In genomic region chrX:93069569-93070289, GRCm38 (mm10) we compare ENCODE assay signal across 9 mouse cellular contexts.
DNase-seq lines count a peak whose midpoint lies in the region; ATAC-seq and TF ChIP-seq lines count a peak whose summit lies in the region.
"Had no signal": no experiment of that assay in that cellular context is flagged by ENCODE, and none has a peak within 500 bp of the region (broad histone marks: within the 10 kb centered on the region; RNA-seq: fewer than 3 reads in every experiment).

No protein-coding gene starts in this region.

- H3K27me3 ChIP-seq in embryonic facial prominence, embryonic 14.5 days (replicated peaks; ENCODE audit: control insufficient read depth, insufficient read depth, low read length) = no peaks in the 10 kb centered on the region
- H3K27me3 ChIP-seq in liver, embryonic 14.5 days (ENCODE audit: control insufficient read depth, insufficient read depth, low read length) = no peaks in the 10 kb centered on the region
- no peaks in the 10 kb centered on the region for H3K27me3 ChIP-seq in neural tube, embryonic 13.5 days

- no peaks in the 10 kb centered on the region for H3K36me3 ChIP-seq in embryonic facial prominence, embryonic 14.5 days (ENCODE audit: control insufficient read depth, insufficient read depth, low read length)
- H3K36me3 ChIP-seq in liver, embryonic 14.5 days (replicated peaks; ENCODE audit: control insufficient read depth, insufficient read depth, low read depth) = no peaks in the 10 kb centered on the region
- no peaks in the 10 kb centered on the region for H3K36me3 ChIP-seq in neural tube, embryonic 13.5 days

- peak; percentile 46 to 59 for DNase-seq in adrenal gland, postnatal 36 days
- peak; percentile 93 for DNase-seq in embryonic facial prominence, embryonic 14.5 days (ENCODE audit: low spot score)
- peak; percentile 50 to 55 for DNase-seq in heart, postnatal 10 days
- DNase-seq in kidney, postnatal 25 days = peak; percentile 50 to 73
- peak in 2 of 3 experiments; percentile 1 to 4 for DNase-seq in liver, embryonic 14.5 days (ENCODE audit: low read depth in 3 of 3, low spot score in 3 of 3)
- DNase-seq in thymus, postnatal 4 days = peak; percentile 49

- intact Hi-C loops in heart, postnatal 10 days (cut with DNase I) = loop anchor here (1.0 to 10.0 kb wide), 5 partner anchors 215 to 818 kb away; partner anchors contain the start of gene Arx

- 0 out of 2 replicates have a peak overlapping the region, but pooled peaks have one; percentile 14 for H3K4me3 ChIP-seq in embryonic facial prominence, embryonic 14.5 days (ENCODE audit: low read depth, low read length)
- H3K4me3 ChIP-seq in liver, embryonic 14.5 days (ENCODE audit: insufficient read depth in 1 of 2, low read depth in 2 of 2, low read length in 2 of 2) = no peak overlapping the region
- no peak overlapping the region for H3K4me3 ChIP-seq in neural tube, embryonic 13.5 days
- H3K4me3 ChIP-seq: erythroblast, embryonic 14.5 days had no signal

- no peaks in the 10 kb centered on the region for H3K4me1 ChIP-seq in embryonic facial prominence, embryonic 14.5 days (ENCODE audit: control insufficient read depth, insufficient read depth, low read length)
- no peaks in the 10 kb centered on the region for H3K4me1 ChIP-seq in liver, embryonic 14.5 days (replicated peaks; ENCODE audit: control insufficient read depth in 2 of 2, insufficient read depth in 2 of 2, low read length in 1 of 2)
- no peaks in the 10 kb centered on the region for H3K4me1 ChIP-seq in neural tube, embryonic 13.5 days (replicated peaks)

- H3K9ac ChIP-seq in embryonic facial prominence, embryonic 14.5 days (ENCODE audit: low read depth, low read length) = no peak overlapping the region
- H3K9ac ChIP-seq in liver, embryonic 14.5 days (replicated peaks) = no peak overlapping the region
- H3K9ac ChIP-seq in neural tube, embryonic 13.5 days = no peak overlapping the region

- ATAC-seq in CD4-positive, CD25-positive, alpha-beta regulatory T cell, adult 4 months = peak; percentile 60
- ATAC-seq in embryonic facial prominence, embryonic 14.5 days (ENCODE audit: low read depth) = no peak
- ATAC-seq in liver, embryonic 14.5 days (ENCODE audit: insufficient read depth) = no peak
- ATAC-seq in neural tube, embryonic 13.5 days (ENCODE audit: low read depth) = no peak

- no peak overlapping the region for H3K27ac ChIP-seq in embryonic facial prominence, embryonic 14.5 days (replicated peaks; ENCODE audit: low read depth, low read length)
- H3K27ac ChIP-seq in liver, embryonic 14.5 days = no peak overlapping the region
- H3K27ac ChIP-seq in neural tube, embryonic 13.5 days (replicated peaks) = no peak overlapping the region

- peak; percentile 54 for TF ChIP-seq CTCF in liver, embryonic 14.5 days (IDR thresholded peaks at IDR 0.05; ENCODE audit: low read depth)

- peak overlapping the region; percentile 49 for H3K4me2 ChIP-seq in embryonic facial prominence, embryonic 14.5 days (ENCODE audit: low read depth, low read length)
- no peak overlapping the region for H3K4me2 ChIP-seq in liver, embryonic 14.5 days (ENCODE audit: low read depth)
- peak overlapping the region; percentile 48 for H3K4me2 ChIP-seq in neural tube, embryonic 13.5 days

- no peaks in the 10 kb centered on the region for H3K9me3 ChIP-seq in embryonic facial prominence, embryonic 14.5 days (ENCODE audit: control insufficient read depth, low read length)
- H3K9me3 ChIP-seq in liver, embryonic 14.5 days (ENCODE audit: control insufficient read depth, low read length) = no peaks in the 10 kb centered on the region
- H3K9me3 ChIP-seq in neural tube, embryonic 13.5 days = no peaks in the 10 kb centered on the region

- WGBS in embryonic facial prominence, embryonic 14.5 days = 15% methylated on average over 13 of the region's 13 CpGs
- 10% methylated on average over 13 of the region's 13 CpGs for WGBS in liver, embryonic 14.5 days (ENCODE audit: insufficient replicate concordance)
- 17% methylated on average over 13 of the region's 13 CpGs for WGBS in neural tube, embryonic 13.5 days

- no peak for TF ChIP-seq EP300 in liver, embryonic 14.5 days (IDR thresholded peaks at IDR 0.05; ENCODE audit: low read depth)

Comparison
In these comparisons a context has a peak if more than half of its experiments do, and no peak if none do; other contexts are left out.
1. DNase-seq: peak in every context shown above with its lines; median percentile 93 in embryonic facial prominence, embryonic 14.5 days; 62 in kidney, postnatal 25 days; 52 in adrenal gland, postnatal 36 days; 52 in heart, postnatal 10 days; 49 in thymus, postnatal 4 days; 2 in liver, embryonic 14.5 days.